Mouse (Mus musculus) C2C12 (cell line): ENCODE results near the gene Pex6.

ENCODE experiments used
- CEBPB ChIP-seq: IDR thresholded peaks from one replicate; pipeline ENCODE4 v1.6.1; 2011; ENCODE audit warnings: low read depth, mild to moderate bottlenecking, control low read depth, moderate library complexity
- CTCF ChIP-seq: IDR thresholded peaks from one replicate; pipeline ENCODE4 v1.5.1; 2011; ENCODE audit not compliant: control insufficient read depth, insufficient read depth, insufficient read length
- MAX ChIP-seq: IDR thresholded peaks from one replicate; pipeline ENCODE4 v1.6.1; 2011; ENCODE audit warnings: mild to moderate bottlenecking, control low read depth
- MYOD1 ChIP-seq: IDR thresholded peaks from one replicate; pipeline ENCODE4 v1.6.1; 2011; ENCODE audit warnings: low read depth; ENCODE audit not compliant: control insufficient read depth, insufficient read length
- MYOG ChIP-seq: IDR thresholded peaks from one replicate; pipeline ENCODE4 v1.6.1; 2011; ENCODE audit not compliant: control insufficient read depth, insufficient read length; ENCODE audit errors: extremely low read depth
- USF1 ChIP-seq: IDR thresholded peaks from one replicate; pipeline ENCODE4 v1.6.1; 2011; ENCODE audit warnings: low read depth, mild to moderate bottlenecking, control low read depth, moderate library complexity

DNA sequence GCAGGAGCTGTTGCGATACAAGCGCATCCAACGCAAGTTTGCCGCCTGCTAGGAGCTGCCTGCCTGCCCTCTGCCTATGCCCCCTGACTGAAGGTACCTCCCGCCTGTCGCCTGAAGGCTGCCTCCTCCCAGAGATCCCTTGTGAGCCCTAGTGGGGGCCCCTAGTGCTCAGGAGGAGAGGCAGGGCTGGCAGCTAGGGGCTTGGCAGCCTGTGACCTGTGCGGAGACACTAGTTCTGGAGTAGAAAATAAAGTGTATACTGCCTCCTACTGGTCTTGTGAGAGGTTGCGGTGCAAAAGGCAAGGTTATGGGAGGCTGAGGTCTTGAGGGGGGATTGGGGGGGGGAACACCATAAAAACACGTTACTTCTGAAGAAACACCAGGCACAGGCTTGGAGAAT lies 14.0 kb downstream of the Pex6 start:
- peak; percentile 21 for TF ChIP-seq CTCF
- TF ChIP-seq MYOG, result no peak
- no peak for TF ChIP-seq MAX
- TF ChIP-seq USF1, result no peak
- no peak for TF ChIP-seq CEBPB
- no peak for TF ChIP-seq MYOD1
